Mouse (Mus musculus): ENCODE measurements around the gene Crmp1. TPM values are rescaled to one million over a fixed set of nuclear protein-coding genes. Genes with fewer than 3 reads are reported as not detected.
A peak's percentile ranks its signal among the peaks of the same experiment; 100 is the strongest.

Crmp1 gene
- polyA plus RNA-seq, 1 experiment from 2014 or later: 5.3 TPM

- peak; percentile 22 for DNase-seq (ENCODE audit: low spot score)
These were observed 49.2 kb downstream of the Crmp1 start for GRCm38 (mm10) chr5:37290983-37291382.

- no peak for DNase-seq (ENCODE audit: low spot score)
These were observed 55.0 kb downstream of the Crmp1 start for GRCm38 (mm10) chr5:37296717-37297116.

GRCm38 (mm10) chr5:37298370-37298769 lies 56.6 kb downstream of the Crmp1 start:
- DNase-seq (ENCODE audit: low spot score): peak; percentile 37

GRCm38 (mm10) chr5:37310026-37310425 lies 68.3 kb downstream of the Crmp1 start:
- no peak for DNase-seq (ENCODE audit: low spot score)

GRCm38 (mm10) chr5:37312980-37313722 lies 71.4 kb downstream of the Crmp1 start:
- DNase-seq (ENCODE audit: low spot score): no peak

GRCm38 (mm10) chr5:37318715-37319114 lies 77.0 kb downstream of the Crmp1 start:
- no peak for DNase-seq (ENCODE audit: low spot score)

GRCm38 (mm10) chr5:37320174-37320573 lies 78.4 kb downstream of the Crmp1 start:
- DNase-seq (ENCODE audit: low spot score): no peak

- DNase-seq (ENCODE audit: low spot score): no peak
These were observed 79.0 kb downstream of the Crmp1 start for GRCm38 (mm10) chr5:37320761-37321160.

- DNase-seq (ENCODE audit: low spot score): no peak
These were observed 84.9 kb downstream of the Crmp1 start for GRCm38 (mm10) chr5:37326675-37327074.

- DNase-seq (ENCODE audit: low spot score): no peak
These were observed 88.9 kb downstream of the Crmp1 start for GRCm38 (mm10) chr5:37330449-37331132.

- DNase-seq (ENCODE audit: low spot score): no peak
These were observed 89.4 kb downstream of the Crmp1 start for GRCm38 (mm10) chr5:37331133-37331505.

- DNase-seq (ENCODE audit: low spot score): no peak
These were observed 90.3 kb downstream of the Crmp1 start for GRCm38 (mm10) chr5:37332066-37332465.

- no peak for DNase-seq (ENCODE audit: low spot score)
These were observed 93.3 kb downstream of the Crmp1 start for GRCm38 (mm10) chr5:37335061-37335460.

- DNase-seq (ENCODE audit: low spot score): peak; percentile 57
These were observed 94.9 kb downstream of the Crmp1 start, which contains the start of gene Evc for GRCm38 (mm10) chr5:37336485-37337105. Gene Evc, minus strand, starts transcription at chr5:37336894.

GRCm38 (mm10) chr5:37337696-37338095 lies 96.0 kb downstream of the Crmp1 start:
- DNase-seq (ENCODE audit: low spot score): no peak

GRCm38 (mm10) chr5:37338288-37338687 lies 96.5 kb downstream of the Crmp1 start, which contains the start of gene Evc2:
Gene Evc2, plus strand, starts transcription at chr5:37338499.
- DNase-seq (ENCODE audit: low spot score): peak; percentile 46

Other genes with a start within 250 kb of the Crmp1 start
- 0.22 and 0.27 TPM in 2 replicates for gene Gm1043, start 156.6 kb upstream of the Crmp1 start, polyA plus RNA-seq (2015; fragmentation: Nextera tagmentation; extraction: Ambion mirVana)
- 4.1 and 4.7 TPM in 2 replicates for gene Evc, start 95.0 kb downstream of the Crmp1 start, polyA plus RNA-seq (2015; fragmentation: Nextera tagmentation; extraction: Ambion mirVana)
- 2.1 and 3.4 TPM in 2 replicates for gene Evc2, start 96.6 kb downstream of the Crmp1 start, polyA plus RNA-seq (2015; fragmentation: Nextera tagmentation; extraction: Ambion mirVana)